Mouse (Mus musculus): ENCODE measurements around the gene Zfp131. TPM values are rescaled to one million over a fixed set of nuclear protein-coding genes. Genes with fewer than 3 reads are reported as not detected.
"Not testable (repeated sequence)": the region's sequence is repeated elsewhere in the genome, so short reads cannot be mapped to it uniquely, and the experiment has no call there.

Gene Zfp131
- 35.0 and 39.8 TPM in 2 replicates for polyA plus RNA-seq (2016; fragmentation: Nextera tagmentation; extraction: Ambion mirVana)

- H3K4me3 ChIP-seq: peak within 1 kb of the TSS; percentile 89
- H3K4me1 ChIP-seq (replicated peaks): peaks cover 18% of the 10 kb centered on the region
- under 1% methylated on average over 84 of the region's 86 CpGs for WGBS
- H3K27ac ChIP-seq: peak within 1 kb of the TSS; percentile 98
- H3K27me3 ChIP-seq (ENCODE audit: insufficient read depth, poor library complexity, severe bottlenecking): no peaks in the 10 kb centered on the region
- H3K36me3 ChIP-seq: peaks cover 30% of the 10 kb centered on the region
- DNase-seq (ENCODE audit: low spot score): peak; percentile 95
- H3K9me3 ChIP-seq: no peaks in the 10 kb centered on the region
Measured at GRCm38 (mm10) chr13:119790761-119791579, at the start of gene Zfp131. Gene Zfp131 (minus strand): TSS chr13:119790889.

DNA sequence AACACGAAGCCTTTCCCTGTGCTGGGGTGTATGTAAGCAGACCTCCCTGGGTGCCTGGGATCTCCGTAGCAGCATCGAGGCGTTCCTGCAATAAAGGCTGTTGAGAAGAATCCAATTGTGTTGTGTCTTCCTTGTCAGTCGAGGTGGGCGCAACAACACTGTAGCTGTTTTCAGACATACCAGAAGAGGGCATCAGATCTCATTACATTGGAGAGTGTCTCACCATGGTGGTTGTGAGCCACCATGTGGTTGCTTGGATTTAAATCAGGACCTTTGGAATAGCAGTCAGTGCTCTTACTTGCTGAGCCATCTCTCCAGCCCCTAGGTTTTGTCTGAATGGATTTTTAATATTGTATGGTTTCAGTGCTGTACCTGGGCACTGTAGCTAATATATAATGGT is 49.3 kb upstream of the Zfp131 start:
- DNase-seq (ENCODE audit: low spot score); H3K4me1 ChIP-seq (replicated peaks); H3K27ac ChIP-seq; H3K36me3 ChIP-seq; H3K9me3 ChIP-seq; H3K4me3 ChIP-seq: not testable (repeated sequence)
- H3K27me3 ChIP-seq (ENCODE audit: insufficient read depth, poor library complexity, severe bottlenecking): peaks cover 14% of the 10 kb centered on the region
- WGBS: 26% methylated on average over 6 of the region's 6 CpGs

- peak; percentile 64 for DNase-seq (ENCODE audit: low spot score)
- peaks cover 14% of the 10 kb centered on the region for H3K27me3 ChIP-seq (ENCODE audit: insufficient read depth, poor library complexity, severe bottlenecking)
- 5% methylated on average over 14 of the region's 23 CpGs for WGBS
- not testable (repeated sequence) for H3K9me3 ChIP-seq; H3K4me1 ChIP-seq (replicated peaks); H3K36me3 ChIP-seq; H3K27ac ChIP-seq
- H3K4me3 ChIP-seq: peak overlapping the region; percentile 16; the same call in 1 of the 2 replicates
Measured at GRCm38 (mm10) chr13:119837719-119838337, 47.1 kb upstream of the Zfp131 start.

DNA sequence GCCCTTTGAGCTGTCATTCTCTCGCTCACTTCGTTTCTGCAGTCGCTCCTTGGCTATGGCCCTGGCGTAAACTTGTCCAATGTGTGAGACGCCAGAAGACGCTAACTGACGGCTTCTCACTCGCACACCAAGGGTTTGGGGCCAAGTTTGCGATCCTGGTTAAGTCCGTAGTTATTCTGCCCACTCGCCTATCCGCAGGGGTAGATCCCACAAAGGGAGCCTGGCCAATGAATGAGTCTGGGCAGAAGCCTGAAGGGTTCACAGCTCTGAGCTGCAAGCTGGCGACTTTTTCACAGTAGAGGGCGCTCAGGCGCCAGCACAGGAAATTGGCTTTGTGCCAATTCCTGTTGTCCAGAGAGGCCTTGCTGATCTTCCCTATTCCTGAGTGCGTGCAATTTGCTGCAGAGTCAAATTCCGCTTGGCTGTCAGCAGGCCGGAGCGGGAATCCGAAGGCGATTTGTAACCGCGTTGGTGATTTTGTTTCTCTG is 45.7 kb upstream of the Zfp131 start:
- not testable (repeated sequence) for H3K36me3 ChIP-seq; H3K27ac ChIP-seq; H3K9me3 ChIP-seq; H3K4me1 ChIP-seq (replicated peaks)
- Histone ChIP-seq H3K4me3 (peak overlapping the region; percentile 39), H3K27me3 (ENCODE audit: insufficient read depth, poor library complexity, severe bottlenecking) (peaks cover 14% of the 10 kb centered on the region)
- WGBS: 13% methylated on average over 23 of the region's 23 CpGs
- DNase-seq (ENCODE audit: low spot score): peak; percentile 44

DNA sequence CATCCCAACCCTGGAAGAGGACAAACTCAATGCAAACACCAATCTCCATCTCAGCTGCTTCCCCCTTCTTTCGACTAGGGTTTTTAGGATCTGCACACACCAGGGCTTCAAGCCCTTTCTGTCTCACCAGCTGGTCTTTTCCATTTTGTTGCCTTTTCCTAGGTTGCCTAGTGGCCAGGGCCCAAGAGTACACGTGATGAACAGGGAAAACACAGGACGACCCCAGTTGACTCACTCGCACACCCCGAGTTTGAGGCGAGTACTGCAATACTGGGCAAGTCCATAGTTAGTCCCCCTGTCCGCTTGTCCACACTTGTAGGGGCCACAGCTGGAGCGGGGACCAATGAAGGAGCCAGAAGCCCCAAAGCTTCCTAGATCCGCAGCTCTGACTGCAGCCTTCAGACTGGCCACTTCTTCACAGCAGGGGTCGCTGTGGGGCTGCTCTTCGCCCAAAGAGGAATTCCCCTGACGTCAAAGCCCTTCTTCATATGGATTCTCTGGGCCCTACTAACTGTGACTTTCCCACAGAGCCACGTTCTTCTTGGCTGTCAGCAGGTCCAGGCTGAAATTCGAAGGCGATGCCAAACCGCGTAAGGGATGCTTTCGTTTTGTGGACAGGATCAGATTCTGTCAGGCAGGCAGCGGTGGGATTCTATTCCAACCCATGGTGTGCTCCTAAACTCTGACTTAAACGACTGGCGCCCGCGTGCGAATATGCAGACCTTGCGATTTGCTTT is 44.8 kb upstream of the Zfp131 start, which contains the start of gene D13Ertd608e:
TSS of gene D13Ertd608e (plus strand) at position 687 of the 737 bp plus-strand sequence.
- peak; percentile 43 for DNase-seq (ENCODE audit: low spot score)
- Histone ChIP-seq H3K4me3 (peak within 1 kb of the TSS; percentile 39), H3K27me3 (ENCODE audit: insufficient read depth, poor library complexity, severe bottlenecking) (peaks cover 14% of the 10 kb centered on the region)
- not testable (repeated sequence) for H3K36me3 ChIP-seq; H3K4me1 ChIP-seq (replicated peaks); H3K9me3 ChIP-seq; H3K27ac ChIP-seq
- 13% methylated on average over 19 of the region's 25 CpGs for WGBS

GRCm38 (mm10) chr13:119830116-119830515 is 39.4 kb upstream of the Zfp131 start, which contains the start of gene AF067063:
Gene AF067063 (minus strand): TSS chr13:119830216.
- not testable (repeated sequence) for H3K4me1 ChIP-seq (replicated peaks); DNase-seq (ENCODE audit: low spot score); H3K9me3 ChIP-seq; H3K4me3 ChIP-seq; H3K27me3 ChIP-seq (ENCODE audit: insufficient read depth, poor library complexity, severe bottlenecking); H3K27ac ChIP-seq; H3K36me3 ChIP-seq

DNA sequence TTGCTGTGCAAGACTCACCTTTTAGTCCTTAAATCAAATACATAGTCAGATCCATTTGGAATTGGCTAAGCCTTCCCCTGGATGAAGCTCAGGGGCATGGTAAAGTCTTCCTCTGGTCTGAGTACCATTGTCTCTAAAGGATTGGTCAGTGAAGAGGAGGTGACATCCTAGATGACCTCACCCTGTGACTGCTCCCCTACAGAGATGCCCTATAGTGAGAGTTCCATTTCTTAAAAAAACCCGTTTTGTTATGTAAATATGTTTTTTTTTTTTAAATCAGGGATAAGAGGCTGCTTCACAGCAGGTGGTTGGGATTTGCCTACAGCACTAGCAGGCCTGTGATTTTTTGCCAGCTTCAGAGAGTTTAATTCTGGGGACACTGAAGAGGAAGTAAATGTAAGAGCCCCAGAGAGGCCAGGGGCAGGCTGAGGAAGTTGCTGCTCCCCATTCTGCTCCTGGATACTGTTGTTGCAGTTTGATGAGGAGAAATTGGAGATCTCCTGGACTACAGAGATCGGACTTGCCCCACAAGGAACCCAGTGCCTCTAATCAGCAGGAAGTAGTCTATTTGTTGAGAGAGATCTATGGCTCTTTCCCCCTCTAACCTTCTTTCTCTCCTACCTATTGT is 27.0 kb upstream of the Zfp131 start:
- no peak for DNase-seq (ENCODE audit: low spot score)
- WGBS: 9% methylated on average over 2 of the region's 2 CpGs
- Histone ChIP-seq H3K27ac (no peak overlapping the region), H3K27me3 (ENCODE audit: insufficient read depth, poor library complexity, severe bottlenecking) (no peaks in the 10 kb centered on the region), H3K4me1 (replicated peaks) (peaks cover 20% of the 10 kb centered on the region), H3K36me3 (no peaks in the 10 kb centered on the region), H3K4me3 (no peak overlapping the region), H3K9me3 (no peaks in the 10 kb centered on the region)

- no peaks in the 10 kb centered on the region for H3K27me3 ChIP-seq (ENCODE audit: insufficient read depth, poor library complexity, severe bottlenecking)
- no peaks in the 10 kb centered on the region for H3K36me3 ChIP-seq
- 63% methylated on average over 8 of the region's 8 CpGs for WGBS
- H3K4me3 ChIP-seq: no peak overlapping the region
- H3K27ac ChIP-seq: no peak overlapping the region
- DNase-seq (ENCODE audit: low spot score): no peak
- peaks cover 20% of the 10 kb centered on the region for H3K4me1 ChIP-seq (replicated peaks)
- no peaks in the 10 kb centered on the region for H3K9me3 ChIP-seq
Measured at GRCm38 (mm10) chr13:119816798-119817197, 26.1 kb upstream of the Zfp131 start.

GRCm38 (mm10) chr13:119810031-119810430 is 19.3 kb upstream of the Zfp131 start:
- WGBS: 83% methylated on average over 9 of the region's 9 CpGs
- Histone ChIP-seq H3K9me3 (no peaks in the 10 kb centered on the region), H3K27me3 (ENCODE audit: insufficient read depth, poor library complexity, severe bottlenecking) (no peaks in the 10 kb centered on the region), H3K27ac (no peak overlapping the region), H3K4me1 (replicated peaks) (no peaks in the 10 kb centered on the region), H3K36me3 (no peaks in the 10 kb centered on the region), H3K4me3 (no peak overlapping the region)
- no peak for DNase-seq (ENCODE audit: low spot score)

- Histone ChIP-seq H3K4me1 (replicated peaks) (no peaks in the 10 kb centered on the region), H3K9me3 (no peaks in the 10 kb centered on the region), H3K27ac (no peak overlapping the region), H3K27me3 (ENCODE audit: insufficient read depth, poor library complexity, severe bottlenecking) (no peaks in the 10 kb centered on the region), H3K36me3 (no peaks in the 10 kb centered on the region), H3K4me3 (no peak overlapping the region)
- 80% methylated on average over 2 of the region's 2 CpGs for WGBS
- no peak for DNase-seq (ENCODE audit: low spot score)
Measured at GRCm38 (mm10) chr13:119808937-119809336, 18.2 kb upstream of the Zfp131 start.

GRCm38 (mm10) chr13:119797656-119798055 is 7.0 kb upstream of the Zfp131 start:
- DNase-seq (ENCODE audit: low spot score): no peak
- WGBS: 73% methylated on average over 4 of the region's 4 CpGs
- Histone ChIP-seq H3K4me3 (no peak overlapping the region), H3K9me3 (no peaks in the 10 kb centered on the region), H3K36me3 (no peaks in the 10 kb centered on the region), H3K27ac (no peak overlapping the region), H3K27me3 (ENCODE audit: insufficient read depth, poor library complexity, severe bottlenecking) (no peaks in the 10 kb centered on the region), H3K4me1 (replicated peaks) (no peaks in the 10 kb centered on the region)

- Histone ChIP-seq H3K36me3 (peaks cover 13% of the 10 kb centered on the region), H3K4me1 (replicated peaks) (peaks cover 18% of the 10 kb centered on the region), H3K27me3 (ENCODE audit: insufficient read depth, poor library complexity, severe bottlenecking) (no peaks in the 10 kb centered on the region), H3K9me3 (no peaks in the 10 kb centered on the region), H3K27ac (no peak overlapping the region), H3K4me3 (no peak overlapping the region)
- no peak for DNase-seq (ENCODE audit: low spot score)
- 89% methylated on average over 5 of the region's 5 CpGs for WGBS
Measured at GRCm38 (mm10) chr13:119792791-119793404, 2.2 kb upstream of the Zfp131 start.

Measured in hindbrain, embryonic 10.5 days (tissue).